Comparison of ENCODE assay signal across 8 mouse cellular contexts in genomic region chr5:81020281-81021005, GRCm38 (mm10). TPM values are rescaled to one million over a fixed set of nuclear protein-coding genes. Genes with fewer than 3 reads are reported as not detected.
DNase-seq lines count a peak whose midpoint lies in the region; ATAC-seq and TF ChIP-seq lines count a peak whose summit lies in the region.

No protein-coding gene starts in this region.

- peaks cover 2% of the 10 kb centered on the region; the same call in 1 of the 2 replicates for H3K4me1 ChIP-seq in heart, adult 2 months (ENCODE audit: control insufficient read depth, insufficient read depth, low read length)
- H3K4me1 ChIP-seq in limb, embryonic 14.5 days (ENCODE audit: control insufficient read depth, insufficient read depth, low read length) = peaks cover 10% of the 10 kb centered on the region; the same call in 1 of the 2 replicates
- H3K4me1 ChIP-seq in midbrain, embryonic 14.5 days (ENCODE audit: control insufficient read depth, insufficient read depth, low read length) = peaks cover 16% of the 10 kb centered on the region
- peaks cover 19% of the 10 kb centered on the region for H3K4me1 ChIP-seq in testis, adult 2 months (ENCODE audit: control insufficient read depth, insufficient read depth, low read length)

- H3K4me3 ChIP-seq in heart, adult 2 months = peak overlapping the region; percentile 53
- H3K4me3 ChIP-seq in limb, embryonic 14.5 days (replicated peaks; ENCODE audit: low read length) = peak overlapping the region; percentile 73
- peak overlapping the region; percentile 61 for H3K4me3 ChIP-seq in midbrain, embryonic 14.5 days (replicated peaks; ENCODE audit: low read depth, low read length)
- H3K4me3 ChIP-seq in testis, adult 2 months (ENCODE audit: control insufficient read depth, low read depth, low read length) = peak overlapping the region; percentile 64

- H3K9me3 ChIP-seq in limb, embryonic 14.5 days (ENCODE audit: control insufficient read depth, low read length) = no peaks in the 10 kb centered on the region
- no peaks in the 10 kb centered on the region for H3K9me3 ChIP-seq in midbrain, embryonic 14.5 days (ENCODE audit: control insufficient read depth, low read length)

- TF ChIP-seq CTCF in heart, adult 2 months (IDR thresholded peaks at IDR 0.05) = no peak
- no peak for TF ChIP-seq CTCF in testis, adult 2 months (IDR thresholded peaks at IDR 0.05; ENCODE audit: control insufficient read depth, insufficient read depth, insufficient replicate concordance, low read depth, low read length)

- TF ChIP-seq EP300 in heart, adult 2 months (IDR thresholded peaks at IDR 0.05; ENCODE audit: insufficient read depth, low read depth, low read length) = no peak

- ATAC-seq in limb, embryonic 14.5 days (ENCODE audit: low FRiP score, low read depth) = peak; percentile 47
- ATAC-seq in midbrain, embryonic 14.5 days (ENCODE audit: low FRiP score, low TSS enrichment) = peak; percentile 69

- no peaks in the 10 kb centered on the region for H3K79me2 ChIP-seq in heart, adult 2 months (replicated peaks; ENCODE audit: control insufficient read depth, insufficient read depth, low read length)

- DNase-seq in layer of hippocampus, adult 11-12 months (ENCODE audit: low spot score) = peak; percentile 36
- no peak for DNase-seq in layer of hippocampus, adult 9-10 months (ENCODE audit: low spot score)
- DNase-seq in embryo, embryonic 11.5 days (ENCODE audit: low read depth, low spot score) = peak; percentile 48
- DNase-seq in heart, adult 2 months = peak; percentile 43 to 61
- DNase-seq in kidney, adult 9 months = peak; percentile 24
- DNase-seq in limb, embryonic 14.5 days (ENCODE audit: low spot score) = peak; percentile 84
- peak; percentile 84 for DNase-seq in midbrain, embryonic 14.5 days

- intact Hi-C loops in heart, adult 2 months (cut with DNase I) = no loop called here

- peaks cover 15% of the 10 kb centered on the region for H3K27me3 ChIP-seq in heart, adult 2 months (ENCODE audit: control insufficient read depth, insufficient read depth, low read length)
- H3K27me3 ChIP-seq in limb, embryonic 14.5 days (ENCODE audit: control insufficient read depth, insufficient read depth, low read length) = no peaks in the 10 kb centered on the region
- H3K27me3 ChIP-seq in midbrain, embryonic 14.5 days (ENCODE audit: control insufficient read depth, insufficient read depth, low read length) = no peaks in the 10 kb centered on the region
- no peaks in the 10 kb centered on the region; the same call in 1 of the 2 replicates for H3K27me3 ChIP-seq in testis, adult 2 months (ENCODE audit: control insufficient read depth, insufficient read depth, low read length)

- H3K9ac ChIP-seq in heart, adult 2 months (ENCODE audit: low read depth, low read length) = peak overlapping the region; percentile 67
- H3K9ac ChIP-seq in limb, embryonic 14.5 days (ENCODE audit: low read depth, low read length, severe bottlenecking) = peak overlapping the region; percentile 89
- peak overlapping the region; percentile 94 for H3K9ac ChIP-seq in midbrain, embryonic 14.5 days (replicated peaks; ENCODE audit: low read length)

- H3K27ac ChIP-seq in heart, adult 2 months = peak overlapping the region; percentile 31; the same call in 1 of the 2 replicates
- H3K27ac ChIP-seq in limb, embryonic 14.5 days (replicated peaks; ENCODE audit: low read depth, low read length) = peak overlapping the region; percentile 94
- H3K27ac ChIP-seq in midbrain, embryonic 14.5 days (replicated peaks; ENCODE audit: low read depth, low read length) = peak overlapping the region; percentile 100
- H3K27ac ChIP-seq in testis, adult 2 months (ENCODE audit: control insufficient read depth, insufficient read depth, low read depth, low read length) = no peak overlapping the region

- H3K4me2 ChIP-seq in limb, embryonic 14.5 days (replicated peaks; ENCODE audit: low read depth, low read length, severe bottlenecking) = peak overlapping the region; percentile 91
- peak overlapping the region; percentile 69 for H3K4me2 ChIP-seq in midbrain, embryonic 14.5 days (ENCODE audit: low read length)

- no peak for TF ChIP-seq POLR2A in heart, adult 2 months (IDR thresholded peaks at IDR 0.05; ENCODE audit: insufficient read depth, low read depth, low read length)
- no peak for TF ChIP-seq POLR2A in limb, embryonic 14.5 days (IDR thresholded peaks at IDR 0.05; ENCODE audit: borderline replicate concordance, extremely low read depth, insufficient read depth, insufficient read length)
- no peak for TF ChIP-seq POLR2A in testis, adult 2 months (IDR thresholded peaks at IDR 0.05; ENCODE audit: control insufficient read depth, low read depth, low read length)

- under 1% methylated on average over 65 of the region's 67 CpGs for WGBS in heart, adult 2 months
- 1% methylated on average over 39 of the region's 67 CpGs for WGBS in limb, embryonic 14.5 days
- WGBS in midbrain, embryonic 14.5 days = 0% methylated on average over 62 of the region's 67 CpGs

- H3K36me3 ChIP-seq in heart, adult 2 months (ENCODE audit: control insufficient read depth, insufficient read depth, low read length) = no peaks in the 10 kb centered on the region
- H3K36me3 ChIP-seq in limb, embryonic 14.5 days (ENCODE audit: control insufficient read depth, insufficient read depth, low read length) = no peaks in the 10 kb centered on the region
- H3K36me3 ChIP-seq in midbrain, embryonic 14.5 days (ENCODE audit: control insufficient read depth, insufficient read depth, low read length) = no peaks in the 10 kb centered on the region
- H3K36me3 ChIP-seq in testis, adult 2 months (ENCODE audit: control insufficient read depth, insufficient read depth, low read length) = no peaks in the 10 kb centered on the region

RNA-seq across cellular contexts. Expression of gene Adgrl3, which starts 0.5 kb away (rescaled TPM):
- total RNA-seq in heart, adult 2 months (2021) = 1 to 10 TPM; 3.4 to 3.5 TPM
- polyA plus RNA-seq in heart, adult 2 months (2012; rRNA removed) = 0.90 and 1.6 TPM in 2 replicates
- 37.6 and 53.3 TPM in 2 replicates for polyA plus RNA-seq in limb, embryonic 14.5 days (2012; rRNA removed)
- 41.1 and 55.3 TPM in 2 replicates for polyA plus RNA-seq in limb, embryonic 14.5 days (2014; fragmentation: Nextera tagmentation; extraction: Ambion mirVana)
- 77.5 and 79.7 TPM in 2 replicates for polyA plus RNA-seq in midbrain, embryonic 14.5 days (2014; fragmentation: Nextera tagmentation; extraction: Ambion mirVana)
- polyA plus RNA-seq in testis, adult 2 months (2012; rRNA removed) = 17.1 and 21.1 TPM in 2 replicates
